Mouse (Mus musculus) frontal cortex, adult 2 months (tissue): ENCODE measurements at regions not wholly inside any gene's neighbourhood (a gene's known extent, or its start where the extent isn't known, plus 50 kb on each side); places are given as distances from the start of the nearest gene placed in this dataset.

Source experiments
- DNase-seq, 2 experiments: peaks; one replicate each; pipeline ENCODE4 v3.0.0; 2022; ENCODE audit warnings: low spot score in 1 of 2; ENCODE audit errors: extremely low spot score in 1 of 2

DNA sequence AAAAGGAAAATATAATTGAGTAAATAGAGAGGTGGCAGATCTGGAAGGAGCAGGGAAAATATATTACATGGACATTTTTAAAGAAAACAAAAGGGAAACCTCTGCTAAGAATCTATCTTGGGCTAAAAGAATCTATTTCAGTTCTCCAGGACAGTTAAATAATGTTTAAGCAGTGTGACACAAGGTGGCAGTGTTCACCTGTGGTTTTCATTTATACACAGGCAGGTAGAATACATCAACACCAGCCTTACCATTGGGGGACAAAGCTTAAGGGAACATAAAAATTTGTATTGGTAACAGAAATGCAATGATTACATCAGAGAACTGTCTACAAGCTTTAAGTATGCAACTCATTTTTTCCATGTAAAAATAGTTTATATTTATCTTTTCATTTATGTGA, 78.2 kb upstream of the Cldn34d start:
- peak in 1 of 2 experiments; percentile 64 for DNase-seq
